Mouse (Mus musculus): ENCODE measurements around the gene Gm45261. TPM values are rescaled to one million over a fixed set of nuclear protein-coding genes. Genes with fewer than 3 reads are reported as not detected.

Gm45261 gene
- not detected in 2 replicates for total RNA-seq (2015; ENCODE audit: low replicate concordance)
- not detected in 2 replicates for total RNA-seq (2017; ENCODE audit: low replicate concordance)

DNA sequence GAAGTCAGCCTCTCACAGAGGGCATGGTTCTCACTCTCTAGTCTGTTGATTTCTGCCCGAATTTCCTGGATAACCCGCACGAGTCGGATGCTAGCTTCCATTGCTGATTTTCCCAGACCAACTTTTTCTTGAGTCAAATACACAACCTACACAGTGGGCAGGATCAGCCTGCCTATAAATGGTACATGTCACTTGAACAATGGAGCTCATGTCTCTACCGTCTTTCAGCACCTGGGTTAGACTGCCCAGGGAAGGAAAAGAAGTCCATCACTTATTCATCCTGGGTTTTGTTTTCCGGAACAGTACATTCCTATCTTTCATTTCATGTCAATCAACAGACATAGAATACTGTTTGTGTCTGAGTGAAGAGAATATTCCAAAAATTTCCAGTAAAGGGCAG is at the start of gene Gm45261:
Gm45261 (minus strand) TSS at position 101 of the 400 bp plus-strand sequence.
- ATAC-seq (replicated peaks; ENCODE audit: low FRiP score, poor library complexity, severe bottlenecking), result no peak

DNA sequence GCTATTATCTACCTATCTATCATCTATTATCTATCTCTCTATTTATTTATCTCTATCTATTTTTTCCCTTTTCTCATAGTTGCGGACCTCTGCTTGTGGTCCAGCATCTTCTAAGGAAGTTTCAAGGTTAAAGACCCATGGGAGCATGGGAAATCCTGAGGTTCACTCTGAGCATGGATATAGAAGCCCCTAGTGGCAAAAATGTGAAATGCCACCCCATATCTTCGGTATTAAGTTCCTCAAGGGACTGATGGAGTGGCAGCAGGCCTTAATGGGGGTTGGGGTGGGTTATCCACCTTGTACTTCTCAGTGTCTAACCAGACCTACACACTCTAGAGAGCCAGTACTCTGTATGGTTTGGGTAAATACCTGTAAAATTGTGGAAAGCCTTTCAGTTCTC is 43.5 kb upstream of the Gm45261 start:
- no peak for ATAC-seq (replicated peaks; ENCODE audit: low FRiP score, poor library complexity, severe bottlenecking)

DNA sequence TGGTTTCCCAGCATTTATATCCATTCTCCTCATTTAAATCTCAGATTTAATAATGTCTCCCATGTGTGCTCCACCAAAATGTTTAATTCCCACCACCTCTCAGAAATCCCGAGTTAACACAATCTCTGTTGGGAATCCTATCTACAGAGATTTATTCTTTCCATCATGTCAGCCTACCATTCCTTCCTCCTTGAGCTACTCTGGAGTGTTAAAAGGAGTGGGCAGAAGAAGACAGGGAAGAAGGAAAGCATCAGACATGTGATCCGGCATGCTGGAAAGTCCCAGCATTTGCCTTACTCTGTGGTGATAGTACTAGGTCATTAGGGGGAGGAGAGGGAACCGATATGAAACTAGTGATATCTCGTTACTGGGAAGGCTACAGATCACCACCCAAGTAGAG is 42.8 kb upstream of the Gm45261 start:
- no peak for ATAC-seq (replicated peaks; ENCODE audit: low FRiP score, poor library complexity, severe bottlenecking)

DNA sequence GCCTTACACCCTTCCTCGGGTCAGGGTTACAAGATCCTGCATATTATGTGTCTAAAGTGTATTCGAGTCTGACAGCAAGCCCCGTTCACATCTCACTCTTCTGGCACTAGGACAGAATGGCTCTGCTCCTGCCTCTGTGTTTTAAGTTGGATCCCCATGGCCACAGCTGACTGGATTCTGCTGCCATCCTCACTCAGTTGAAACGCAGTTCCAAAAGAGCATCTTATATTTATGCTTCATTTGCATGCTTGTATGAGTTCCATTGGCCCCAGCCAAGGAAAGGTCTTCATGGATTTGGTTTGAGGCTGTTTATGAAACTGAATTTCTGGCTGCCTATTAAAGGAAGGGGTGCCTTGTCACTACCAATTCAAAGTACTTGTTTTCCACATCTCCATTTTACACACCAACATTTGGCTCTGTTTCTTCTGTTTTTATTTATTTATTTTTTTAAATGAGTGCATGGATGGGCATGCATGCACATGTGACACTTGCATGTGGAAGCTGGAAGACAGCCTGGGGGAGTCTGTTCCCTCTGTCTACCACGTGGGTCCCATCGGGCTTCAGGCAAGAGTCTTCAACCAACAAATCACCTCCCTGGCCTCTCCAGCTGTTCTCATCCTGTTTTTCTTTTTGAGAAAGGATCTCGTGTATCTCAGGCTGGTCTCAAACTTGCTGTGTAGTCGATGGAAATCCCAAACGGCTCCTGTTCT is 41.4 kb upstream of the Gm45261 start:
- ATAC-seq (replicated peaks; ENCODE audit: low FRiP score, poor library complexity, severe bottlenecking), result no peak

DNA sequence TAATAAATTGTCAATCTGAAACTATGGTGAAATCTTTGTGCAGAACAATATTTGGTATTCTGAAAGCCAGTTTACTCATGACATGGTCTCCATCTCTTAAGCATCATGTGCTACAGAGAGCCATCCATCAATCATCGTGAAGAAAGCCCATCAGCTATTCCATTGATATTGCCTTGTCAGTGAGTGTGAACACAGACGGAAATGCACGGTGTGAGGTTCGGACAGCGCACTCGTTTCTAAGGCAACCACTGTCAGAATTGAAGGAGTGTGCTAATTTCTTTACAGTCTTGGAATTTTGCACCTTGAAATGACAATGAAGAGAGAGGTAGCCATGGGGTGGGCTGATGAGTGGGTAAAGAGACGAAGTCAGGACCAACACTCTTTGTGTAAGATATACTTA is 38.0 kb upstream of the Gm45261 start:
- no peak for ATAC-seq (replicated peaks; ENCODE audit: low FRiP score, poor library complexity, severe bottlenecking)

DNA sequence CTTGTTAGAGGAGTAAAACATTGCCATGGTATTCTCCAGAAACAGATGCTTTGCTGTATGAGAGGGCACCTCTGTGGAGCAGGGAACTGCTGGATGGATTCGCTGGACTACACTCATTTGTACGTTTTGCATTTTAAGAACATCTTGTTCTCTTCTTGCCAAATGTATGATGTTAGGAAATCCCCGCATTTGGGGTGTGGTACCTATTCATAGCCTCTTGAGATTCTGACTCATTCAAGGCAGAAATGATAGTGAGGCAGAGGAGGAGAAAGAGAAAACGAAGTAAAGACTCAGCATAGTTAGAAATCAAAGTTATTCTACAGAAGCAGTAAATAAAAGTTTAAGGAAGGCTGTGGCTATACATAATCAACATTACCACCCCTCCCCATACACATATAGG is 35.1 kb upstream of the Gm45261 start:
- ATAC-seq (replicated peaks; ENCODE audit: low FRiP score, poor library complexity, severe bottlenecking), result no peak

DNA sequence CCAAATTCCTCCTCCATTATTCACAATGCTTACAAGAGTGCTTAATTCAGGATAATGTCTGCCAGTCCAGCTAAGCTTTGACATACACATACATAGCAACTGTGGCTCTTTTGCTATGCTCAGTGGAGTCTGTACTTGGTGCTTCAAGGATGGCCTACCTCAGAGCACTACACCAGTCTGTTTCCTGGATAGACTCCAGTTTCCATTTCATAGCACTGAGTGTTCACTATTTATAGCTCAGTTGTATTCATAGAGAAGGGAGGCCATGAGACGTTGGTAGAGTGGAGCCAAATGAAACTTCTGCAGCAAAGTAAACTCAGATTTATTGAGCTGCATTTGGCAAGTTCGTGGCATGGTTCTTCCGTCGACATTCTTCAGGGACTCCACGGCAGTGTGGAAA is 22.2 kb upstream of the Gm45261 start:
- no peak for ATAC-seq (replicated peaks; ENCODE audit: low FRiP score, poor library complexity, severe bottlenecking)

DNA sequence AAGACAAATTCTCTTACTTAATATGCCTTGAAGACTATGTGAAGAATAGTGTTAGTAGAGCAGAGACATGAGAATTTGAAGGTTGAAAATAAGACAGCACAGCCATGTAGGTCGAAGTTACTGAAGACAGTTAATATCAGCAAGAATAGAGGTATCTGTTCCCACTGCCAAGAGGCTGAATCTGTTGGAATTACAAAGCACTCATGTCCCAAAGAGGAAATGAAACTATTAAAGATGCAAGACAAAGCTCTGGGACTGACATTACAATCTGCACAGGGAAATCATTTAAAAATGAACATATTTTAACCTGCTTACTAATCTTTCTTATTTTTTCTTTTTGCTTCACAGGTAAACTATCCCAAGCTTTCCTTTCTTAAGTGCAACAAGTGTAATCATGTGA is 13.7 kb upstream of the Gm45261 start:
- no peak for ATAC-seq (replicated peaks; ENCODE audit: low FRiP score, poor library complexity, severe bottlenecking)

DNA sequence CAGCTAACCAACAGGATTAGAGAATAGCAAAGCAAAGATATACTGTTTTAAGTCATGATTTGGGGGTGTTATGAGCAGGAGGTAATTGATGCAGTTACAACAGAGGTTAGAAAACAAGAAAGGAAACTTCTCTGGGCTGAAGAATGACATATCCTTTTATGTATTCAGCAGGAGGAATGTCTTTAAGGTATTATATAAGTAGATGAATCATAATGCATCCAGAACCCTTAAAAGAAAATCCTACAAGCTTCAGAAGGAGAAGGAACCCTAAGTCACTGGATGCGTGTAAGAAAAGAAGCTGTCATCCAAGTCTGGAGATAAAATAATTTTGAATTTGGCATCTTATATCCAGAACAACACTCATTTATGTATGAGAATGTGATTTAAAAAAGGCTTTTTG is 11.1 kb upstream of the Gm45261 start:
- ATAC-seq (replicated peaks; ENCODE audit: low FRiP score, poor library complexity, severe bottlenecking), result no peak

DNA sequence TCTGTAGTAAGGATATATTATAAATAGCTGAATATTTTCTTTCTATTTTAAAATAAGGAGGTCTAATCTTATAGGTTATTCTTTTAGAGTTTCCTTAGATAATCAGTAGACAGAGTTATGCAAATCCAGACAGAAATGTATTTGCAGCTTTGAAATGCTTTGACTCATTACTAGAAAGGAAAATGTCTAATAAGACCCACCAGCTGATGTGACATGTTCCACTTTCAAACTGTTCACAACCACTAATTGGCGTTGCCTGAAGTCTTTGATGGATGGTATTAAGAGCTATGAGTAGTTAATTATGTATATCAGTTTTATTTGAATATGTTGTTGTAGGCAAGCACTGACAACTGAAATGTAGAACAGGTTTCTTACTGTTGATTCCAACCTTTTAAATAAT is 1.3 kb downstream of the Gm45261 start:
- no peak for ATAC-seq (replicated peaks; ENCODE audit: low FRiP score, poor library complexity, severe bottlenecking)

DNA sequence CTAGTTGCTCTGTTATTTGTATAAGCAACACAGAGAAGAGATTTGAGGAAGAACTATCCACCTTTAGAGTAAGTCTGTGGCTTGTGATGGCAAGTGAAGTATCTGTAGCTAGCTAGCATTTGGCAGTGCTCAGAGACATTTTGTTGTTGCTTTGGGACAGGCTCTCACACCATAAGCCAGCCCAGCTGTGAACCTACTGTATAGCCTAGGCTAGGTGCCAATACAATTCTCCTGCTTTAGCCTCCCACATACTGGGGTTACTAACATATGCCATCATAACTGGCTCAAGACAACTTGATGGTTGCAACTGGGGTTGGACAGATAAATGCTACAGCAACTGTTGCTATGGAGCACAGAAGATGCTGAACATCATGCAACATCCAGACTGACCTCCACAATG is 1.8 kb downstream of the Gm45261 start:
- no peak for ATAC-seq (replicated peaks; ENCODE audit: low FRiP score, poor library complexity, severe bottlenecking)

DNA sequence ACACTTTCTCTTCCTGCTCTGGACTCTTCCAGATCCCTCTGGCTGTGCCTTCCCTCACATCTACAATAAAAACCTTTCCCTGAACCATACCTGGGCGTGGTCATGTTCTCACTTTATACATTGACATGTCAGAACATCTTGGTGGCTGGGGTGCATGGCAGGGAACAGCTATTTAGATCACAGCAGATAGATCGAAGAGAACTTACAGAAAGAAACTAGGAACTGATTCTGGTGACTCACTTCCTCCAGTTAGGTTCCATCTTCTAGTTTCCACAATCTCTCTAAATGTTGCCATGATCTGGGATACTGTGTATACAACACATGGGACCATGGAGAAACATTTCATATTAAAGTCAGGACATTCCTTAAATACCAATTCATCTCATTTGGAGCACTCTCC is 7.3 kb downstream of the Gm45261 start:
- ATAC-seq (replicated peaks; ENCODE audit: low FRiP score, poor library complexity, severe bottlenecking), result no peak

DNA sequence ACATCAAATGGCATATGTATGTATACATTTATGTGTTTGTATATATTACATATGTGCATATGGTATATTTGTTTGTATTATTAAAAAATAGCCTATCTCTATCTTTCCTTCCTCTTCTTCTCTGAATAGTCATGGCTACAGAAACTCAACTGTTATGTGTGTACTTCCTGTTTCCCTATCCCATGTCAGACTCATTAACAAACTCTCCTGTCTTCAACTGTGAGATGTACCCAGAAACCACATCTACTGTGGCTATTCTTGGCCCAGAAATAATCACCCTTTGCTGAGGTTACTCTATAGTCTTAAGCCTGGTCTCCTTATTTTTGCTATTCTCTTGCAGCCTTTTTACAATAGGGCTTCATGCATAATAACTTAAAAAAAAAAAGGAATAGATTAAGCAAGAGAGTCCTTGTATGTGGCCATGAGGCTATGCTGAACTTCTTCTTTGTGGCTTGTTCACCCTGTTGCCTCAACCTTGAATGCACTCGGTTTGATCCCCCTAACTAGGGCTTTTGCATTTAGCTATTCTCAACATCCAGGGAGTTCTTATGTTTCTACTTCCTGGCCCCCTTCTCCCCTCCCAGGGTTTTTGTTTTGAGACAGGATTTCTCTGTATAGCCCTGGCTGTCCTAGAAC is 9.2 kb downstream of the Gm45261 start:
- no peak for ATAC-seq (replicated peaks; ENCODE audit: low FRiP score, poor library complexity, severe bottlenecking)

DNA sequence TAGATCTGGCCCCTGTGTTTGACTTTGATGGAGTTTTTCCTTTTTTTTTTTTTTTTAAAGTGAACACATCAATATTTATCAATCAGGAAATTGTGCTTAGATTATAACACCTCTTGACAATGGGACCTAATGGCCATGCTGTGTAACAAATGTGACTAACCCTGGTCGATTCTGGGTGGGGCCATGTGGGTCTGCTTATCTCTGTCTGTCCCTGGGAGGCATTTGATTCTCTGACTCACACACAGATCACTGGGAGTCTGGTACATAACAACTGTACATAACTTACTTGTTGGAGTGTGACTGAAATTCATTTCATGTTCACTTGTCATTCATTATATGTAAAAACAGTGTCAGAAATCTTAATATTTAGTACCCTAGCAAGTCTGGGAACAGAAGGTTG is 13.7 kb downstream of the Gm45261 start:
- ATAC-seq (replicated peaks; ENCODE audit: low FRiP score, poor library complexity, severe bottlenecking), result no peak

DNA sequence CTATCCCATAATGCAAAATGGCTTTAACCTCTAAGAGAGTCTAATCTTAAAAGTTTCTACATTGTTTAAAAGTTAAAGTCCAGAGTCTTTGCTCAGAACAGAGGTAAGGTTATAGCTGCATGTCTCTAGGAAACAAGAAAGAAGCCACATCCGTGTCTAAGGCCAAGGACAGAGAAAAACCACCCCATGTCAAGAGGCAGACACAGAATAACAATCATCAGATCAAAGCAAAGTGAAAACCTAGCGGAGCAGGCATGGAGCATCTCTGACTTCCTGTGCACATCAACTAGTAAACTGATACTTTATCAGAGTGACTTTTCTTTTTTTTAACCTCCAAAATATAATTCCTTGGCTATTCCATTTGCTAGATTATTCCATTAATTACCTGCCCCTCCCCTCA is 20.3 kb downstream of the Gm45261 start:
- no peak for ATAC-seq (replicated peaks; ENCODE audit: low FRiP score, poor library complexity, severe bottlenecking)

DNA sequence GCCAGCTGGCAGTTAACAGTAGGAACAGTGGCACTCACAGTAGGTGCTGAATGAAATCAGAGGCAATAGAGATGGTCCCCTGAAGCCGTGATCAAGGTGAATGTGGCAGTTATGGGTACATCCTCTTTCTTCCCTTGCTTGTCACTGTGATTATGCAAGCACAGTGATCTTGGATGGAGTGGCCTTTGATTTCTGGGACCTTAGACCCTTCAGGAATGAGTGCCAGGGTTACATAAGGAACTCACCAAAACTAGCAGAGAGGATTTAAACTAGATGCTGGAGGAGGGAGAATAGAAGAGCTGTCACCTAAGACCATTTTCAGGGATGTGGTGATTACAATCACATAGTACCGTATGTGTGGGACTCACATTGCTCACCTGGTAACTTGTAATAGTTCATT is 22.7 kb downstream of the Gm45261 start:
- ATAC-seq (replicated peaks; ENCODE audit: low FRiP score, poor library complexity, severe bottlenecking), result no peak

DNA sequence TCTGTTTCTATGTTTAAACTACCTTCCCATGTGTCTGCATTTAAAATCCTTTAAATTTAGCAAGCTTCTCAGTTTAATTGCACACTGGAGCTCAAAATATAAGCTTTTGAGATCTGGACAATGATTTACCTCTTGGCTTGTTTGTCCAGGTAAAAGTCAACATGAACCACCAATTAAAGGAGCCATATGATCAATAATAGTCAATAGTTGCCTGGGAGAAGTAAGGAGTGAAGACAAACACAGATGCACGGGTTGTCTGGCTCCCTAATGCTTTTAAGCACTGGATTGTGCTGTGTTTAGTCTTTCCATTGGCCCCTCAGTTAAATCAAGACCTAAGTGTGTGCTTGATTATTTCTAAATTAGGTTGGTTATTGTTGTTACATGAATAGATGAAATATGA is 33.3 kb downstream of the Gm45261 start:
- ATAC-seq (replicated peaks; ENCODE audit: low FRiP score, poor library complexity, severe bottlenecking), result no peak

DNA sequence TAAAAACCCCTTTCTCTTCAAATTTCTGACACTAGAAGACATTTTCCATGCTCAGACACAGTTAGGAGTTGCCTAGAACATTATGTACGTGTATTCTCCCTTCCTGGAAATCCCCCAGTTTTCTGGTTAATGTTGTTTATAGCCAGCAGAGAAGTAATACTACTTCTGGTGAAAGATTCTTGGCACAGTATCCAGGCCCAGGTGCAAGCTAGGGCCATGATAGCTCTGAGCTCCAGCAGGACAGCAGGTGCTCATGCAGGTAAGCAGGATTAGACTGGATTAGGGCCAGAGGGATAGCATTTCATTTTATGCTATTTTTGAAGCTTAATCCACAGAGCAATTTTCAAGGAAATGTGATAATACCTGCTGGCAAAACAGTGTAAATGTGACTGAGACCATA is 33.8 kb downstream of the Gm45261 start:
- no peak for ATAC-seq (replicated peaks; ENCODE audit: low FRiP score, poor library complexity, severe bottlenecking)

DNA sequence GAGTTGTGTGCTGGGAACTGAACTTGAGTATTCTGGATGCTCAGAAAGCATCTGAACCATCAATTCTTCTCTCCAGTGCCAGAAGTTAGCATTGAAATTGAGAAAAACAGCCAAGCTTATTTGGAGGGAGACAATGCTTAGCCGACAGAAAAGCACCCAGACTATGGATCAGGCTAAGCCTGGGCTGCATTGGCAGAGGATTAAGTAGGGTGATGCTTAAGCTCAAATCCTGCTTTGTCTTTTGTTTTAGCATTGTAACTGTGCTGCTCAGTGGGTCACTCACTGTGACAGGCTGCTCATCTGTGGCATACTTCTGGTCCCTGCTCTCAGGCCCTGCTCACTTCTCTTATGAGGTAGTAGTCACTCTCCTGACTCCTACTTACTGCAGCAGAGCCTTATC is 36.6 kb downstream of the Gm45261 start:
- no peak for ATAC-seq (replicated peaks; ENCODE audit: low FRiP score, poor library complexity, severe bottlenecking)

DNA sequence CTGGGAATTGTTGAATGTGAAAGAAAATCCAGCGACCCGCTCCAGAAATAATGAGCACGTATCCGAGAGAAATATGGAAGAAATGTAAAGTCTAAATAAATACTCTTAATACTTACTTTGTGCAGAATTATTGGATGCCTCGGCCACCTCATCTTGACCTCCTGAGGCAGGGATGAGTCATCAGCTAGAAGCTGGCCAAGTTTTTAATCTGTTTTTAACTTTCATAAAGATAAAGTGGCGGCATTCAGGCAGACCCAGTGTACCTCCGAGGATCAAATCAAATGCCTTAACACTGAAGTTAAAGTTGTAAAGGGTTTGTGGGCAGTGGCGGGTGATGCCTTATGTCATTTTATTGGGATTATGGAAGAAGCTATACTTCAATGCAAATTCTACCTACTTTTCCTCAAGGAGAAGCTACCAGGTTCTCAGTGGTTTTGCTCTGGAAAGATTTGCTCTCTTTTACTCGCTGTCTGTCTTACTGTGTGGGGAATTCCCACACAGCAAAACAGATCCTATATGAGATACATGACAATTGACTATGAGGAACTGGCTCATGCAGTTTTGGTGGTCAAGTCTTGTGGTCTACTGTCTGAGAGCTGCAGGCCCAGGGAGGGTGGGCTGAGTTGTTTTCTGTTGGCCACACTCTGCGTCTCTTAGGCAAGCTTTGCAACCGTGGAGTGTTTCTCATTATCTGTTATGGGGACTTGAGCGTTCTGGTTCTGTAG is 42.8 kb downstream of the Gm45261 start:
- ATAC-seq (replicated peaks; ENCODE audit: low FRiP score, poor library complexity, severe bottlenecking), result no peak

DNA sequence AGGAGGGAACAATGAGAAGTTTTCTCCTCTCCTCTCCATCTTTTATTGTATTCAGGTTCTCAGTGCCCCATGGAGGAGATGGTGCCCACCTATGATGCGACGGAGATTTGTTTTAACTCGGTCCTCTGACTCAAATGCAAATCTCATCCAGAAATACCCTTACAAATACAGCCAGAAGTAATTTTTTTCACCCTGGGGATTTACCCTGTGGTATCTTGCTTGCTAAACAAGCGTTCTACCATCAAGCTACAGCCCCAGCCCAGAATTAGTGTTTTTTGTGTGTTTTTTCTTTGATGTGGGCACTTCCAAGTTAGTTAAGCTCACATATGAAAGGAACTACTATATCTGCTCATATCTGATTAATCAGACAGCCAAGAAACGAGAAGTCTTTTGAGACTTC is 44.9 kb downstream of the Gm45261 start:
- ATAC-seq (replicated peaks; ENCODE audit: low FRiP score, poor library complexity, severe bottlenecking), result no peak
